Mouse (Mus musculus) mouse embryonic stem cell (cell line): ENCODE results near the gene Cdh13.

Experiments
- in situ Hi-C, 2 experiments: fragments of 300-500 bp; cut with MboI; formaldehyde crosslinking; loops; 1 replicate in 1 of 2; 3 replicates in 1 of 2; pipeline ENCODE4 v1.14.3; 2019 to 2020; ENCODE audit warnings: low sequenced_read_pairs in 2 of 2, low pct_unique_long_range_greater_than_20kb in 1 of 2, mixed read lengths in 1 of 2; ENCODE audit not compliant: unreplicated experiment in 1 of 2

Cdh13 gene

GRCm38 (mm10) chr8:118431731-118432440 lies 148.4 kb downstream of the Cdh13 start:
- in situ Hi-C loops = no loop called here

GRCm38 (mm10) chr8:118433553-118434180 lies 150.1 kb downstream of the Cdh13 start:
- in situ Hi-C loops = no loop called here

GRCm38 (mm10) chr8:118436751-118437150 lies 153.2 kb downstream of the Cdh13 start:
- in situ Hi-C loops = no loop called here

- in situ Hi-C loops = no loop called here
Measured at GRCm38 (mm10) chr8:118437152-118437551, 153.6 kb downstream of the Cdh13 start.

- in situ Hi-C loops = no loop called here
Measured at GRCm38 (mm10) chr8:118437874-118438273, 154.3 kb downstream of the Cdh13 start.

- in situ Hi-C loops = no loop called here
Measured at GRCm38 (mm10) chr8:118439857-118440256, 156.3 kb downstream of the Cdh13 start.

GRCm38 (mm10) chr8:118443361-118443760 lies 159.8 kb downstream of the Cdh13 start:
- in situ Hi-C loops = no loop called here

GRCm38 (mm10) chr8:118444651-118445207 lies 161.2 kb downstream of the Cdh13 start:
- in situ Hi-C loops = no loop called here

GRCm38 (mm10) chr8:118446516-118446915 lies 163.0 kb downstream of the Cdh13 start:
- in situ Hi-C loops = no loop called here

- in situ Hi-C loops = no loop called here
Measured at GRCm38 (mm10) chr8:118448011-118448410, 164.5 kb downstream of the Cdh13 start.

GRCm38 (mm10) chr8:118452445-118453103 lies 169.0 kb downstream of the Cdh13 start:
- in situ Hi-C loops = no loop called here

GRCm38 (mm10) chr8:118455245-118455644 lies 171.7 kb downstream of the Cdh13 start:
- in situ Hi-C loops = no loop called here

- in situ Hi-C loops = no loop called here
Measured at GRCm38 (mm10) chr8:118465330-118465948, 181.9 kb downstream of the Cdh13 start.

- in situ Hi-C loops = no loop called here
Measured at GRCm38 (mm10) chr8:118477587-118477986, 194.1 kb downstream of the Cdh13 start.

GRCm38 (mm10) chr8:118488735-118489134 lies 205.2 kb downstream of the Cdh13 start:
- in situ Hi-C loops = no loop called here

GRCm38 (mm10) chr8:118502509-118502908 lies 219.0 kb downstream of the Cdh13 start:
- in situ Hi-C loops = no loop called here

GRCm38 (mm10) chr8:118509426-118509825 lies 225.9 kb downstream of the Cdh13 start:
- in situ Hi-C loops = no loop called here

- in situ Hi-C loops = no loop called here
Measured at GRCm38 (mm10) chr8:118513259-118513658, 229.7 kb downstream of the Cdh13 start.

GRCm38 (mm10) chr8:118515616-118516015 lies 232.1 kb downstream of the Cdh13 start:
- in situ Hi-C loops = no loop called here
